Mouse (Mus musculus): ENCODE results near the gene Lhx5. TPM values are rescaled to one million over a fixed set of nuclear protein-coding genes. Genes with fewer than 3 reads are reported as not detected.

The Lhx5 gene
- polyA plus RNA-seq, 1 experiment, result not detected

- TF ChIP-seq CTCF (conservative IDR thresholded peaks at IDR 0.05; ENCODE audit: insufficient read depth, insufficient read length, low read depth, low read length) (no peak), POLR2A (IDR thresholded peaks at IDR 0.05; ENCODE audit: low read depth, low read length) (no peak)
- 3% methylated on average over 17 of the region's 17 CpGs for WGBS
- peaks cover 1% of the 10 kb centered on the region; the same call in 1 of the 2 replicates for H3K27me3 ChIP-seq (replicated peaks; ENCODE audit: control insufficient read depth, insufficient read depth, low read length)
These were observed 6.0 kb downstream of the Lhx5 start for GRCm38 (mm10) chr5:120437539-120437938.

GRCm38 (mm10) chr5:120437986-120438385 lies 6.5 kb downstream of the Lhx5 start:
- Histone ChIP-seq H3K4me3 (ENCODE audit: insufficient read depth, low read depth, low read length) (no peak overlapping the region), H3K27ac (ENCODE audit: insufficient read depth, low read depth, low read length) (no peak overlapping the region), H3K27me3 (replicated peaks; ENCODE audit: control insufficient read depth, insufficient read depth, low read length) (peaks cover 1% of the 10 kb centered on the region; the same call in 1 of the 2 replicates), H3K4me1 (ENCODE audit: control insufficient read depth, insufficient read depth, low read length) (no peaks in the 10 kb centered on the region; the same call in 1 of the 2 replicates), H3K36me3 (ENCODE audit: control insufficient read depth, insufficient read depth, low read length) (no peaks in the 10 kb centered on the region)
- WGBS, result 3% methylated on average over 32 of the region's 33 CpGs
- no peak for TF ChIP-seq POLR2A (IDR thresholded peaks at IDR 0.05; ENCODE audit: low read depth, low read length)
- TF ChIP-seq CTCF (conservative IDR thresholded peaks at IDR 0.05; ENCODE audit: insufficient read depth, insufficient read length, low read depth, low read length), result no peak
- DNase-seq, result no peak

More at GRCm38 (mm10) chr5:120437539-120437938, 6.0 kb downstream of the Lhx5 start:
- H3K27ac ChIP-seq (ENCODE audit: insufficient read depth, low read depth, low read length), result no peak overlapping the region
- no peak for DNase-seq
- H3K4me1 ChIP-seq (ENCODE audit: control insufficient read depth, insufficient read depth, low read length), result no peaks in the 10 kb centered on the region; the same call in 1 of the 2 replicates
- H3K36me3 ChIP-seq (ENCODE audit: control insufficient read depth, insufficient read depth, low read length), result no peaks in the 10 kb centered on the region
- no peak overlapping the region for H3K4me3 ChIP-seq (ENCODE audit: insufficient read depth, low read depth, low read length)

- WGBS, result 3% methylated on average over 13 of the region's 13 CpGs
- no peaks in the 10 kb centered on the region; the same call in 1 of the 2 replicates for H3K4me1 ChIP-seq (ENCODE audit: control insufficient read depth, insufficient read depth, low read length)
- no peak overlapping the region for H3K27ac ChIP-seq (ENCODE audit: insufficient read depth, low read depth, low read length)
- no peaks in the 10 kb centered on the region for H3K36me3 ChIP-seq (ENCODE audit: control insufficient read depth, insufficient read depth, low read length)
- no peak for DNase-seq
- TF ChIP-seq POLR2A (IDR thresholded peaks at IDR 0.05; ENCODE audit: low read depth, low read length) (no peak), CTCF (conservative IDR thresholded peaks at IDR 0.05; ENCODE audit: insufficient read depth, insufficient read length, low read depth, low read length) (no peak)
- H3K4me3 ChIP-seq (ENCODE audit: insufficient read depth, low read depth, low read length), result no peak overlapping the region
- peaks cover 1% of the 10 kb centered on the region; the same call in 1 of the 2 replicates for H3K27me3 ChIP-seq (replicated peaks; ENCODE audit: control insufficient read depth, insufficient read depth, low read length)
These were observed 7.0 kb downstream of the Lhx5 start for GRCm38 (mm10) chr5:120438469-120438868.

GRCm38 (mm10) chr5:120438991-120439710 lies 7.7 kb downstream of the Lhx5 start:
- H3K27me3 ChIP-seq (replicated peaks; ENCODE audit: control insufficient read depth, insufficient read depth, low read length), result peaks cover 1% of the 10 kb centered on the region; the same call in 1 of the 2 replicates
- H3K27ac ChIP-seq (ENCODE audit: insufficient read depth, low read depth, low read length), result no peak overlapping the region
- no peaks in the 10 kb centered on the region for H3K36me3 ChIP-seq (ENCODE audit: control insufficient read depth, insufficient read depth, low read length)
- no peak for DNase-seq
- H3K4me3 ChIP-seq (ENCODE audit: insufficient read depth, low read depth, low read length), result no peak overlapping the region
- no peaks in the 10 kb centered on the region; the same call in 1 of the 2 replicates for H3K4me1 ChIP-seq (ENCODE audit: control insufficient read depth, insufficient read depth, low read length)
- TF ChIP-seq CTCF (conservative IDR thresholded peaks at IDR 0.05; ENCODE audit: insufficient read depth, insufficient read length, low read depth, low read length) (no peak), POLR2A (IDR thresholded peaks at IDR 0.05; ENCODE audit: low read depth, low read length) (no peak)
- WGBS, result 4% methylated on average over 27 of the region's 27 CpGs

- WGBS, result 2% methylated on average over 61 of the region's 61 CpGs
- TF ChIP-seq POLR2A (IDR thresholded peaks at IDR 0.05; ENCODE audit: low read depth, low read length) (no peak), CTCF (conservative IDR thresholded peaks at IDR 0.05; ENCODE audit: insufficient read depth, insufficient read length, low read depth, low read length) (no peak)
- Histone ChIP-seq H3K4me3 (ENCODE audit: insufficient read depth, low read depth, low read length) (peak overlapping the region; percentile 20), H3K36me3 (ENCODE audit: control insufficient read depth, insufficient read depth, low read length) (no peaks in the 10 kb centered on the region), H3K27ac (ENCODE audit: insufficient read depth, low read depth, low read length) (no peak overlapping the region), H3K4me1 (ENCODE audit: control insufficient read depth, insufficient read depth, low read length) (no peaks in the 10 kb centered on the region; the same call in 1 of the 2 replicates), H3K27me3 (replicated peaks; ENCODE audit: control insufficient read depth, insufficient read depth, low read length) (peaks cover 1% of the 10 kb centered on the region; the same call in 1 of the 2 replicates)
- no peak for DNase-seq
These were observed 8.6 kb downstream of the Lhx5 start for GRCm38 (mm10) chr5:120439887-120440670.

- 7% methylated on average over 13 of the region's 14 CpGs for WGBS
- Histone ChIP-seq H3K27ac (ENCODE audit: insufficient read depth, low read depth, low read length) (no peak overlapping the region), H3K4me1 (ENCODE audit: control insufficient read depth, insufficient read depth, low read length) (no peaks in the 10 kb centered on the region; the same call in 1 of the 2 replicates), H3K27me3 (replicated peaks; ENCODE audit: control insufficient read depth, insufficient read depth, low read length) (no peaks in the 10 kb centered on the region; the same call in 1 of the 2 replicates), H3K4me3 (ENCODE audit: insufficient read depth, low read depth, low read length) (0 out of 2 replicates have a peak overlapping the region, but pooled peaks have one; percentile 20), H3K36me3 (ENCODE audit: control insufficient read depth, insufficient read depth, low read length) (no peaks in the 10 kb centered on the region)
- peak; percentile 86 for DNase-seq
- peak; percentile 85 for TF ChIP-seq CTCF (conservative IDR thresholded peaks at IDR 0.05; ENCODE audit: insufficient read depth, insufficient read length, low read depth, low read length)
- TF ChIP-seq POLR2A (IDR thresholded peaks at IDR 0.05; ENCODE audit: low read depth, low read length), result no peak
These were observed 9.2 kb downstream of the Lhx5 start for GRCm38 (mm10) chr5:120440733-120441132.
